Mouse (Mus musculus): ENCODE data around the gene Gdpd3.

The Gdpd3 gene

GRCm38 (mm10) chr7:126791851-126792720 is 26.0 kb downstream of the Gdpd3 start, which contains the start of gene Ppp4c:
Gene Ppp4c, minus strand, starts transcription at chr7:126792496.
- peak; percentile 98 for DNase-seq

- DNase-seq, result no peak
These were observed 26.7 kb downstream of the Gdpd3 start for GRCm38 (mm10) chr7:126792721-126793443.

- no peak for DNase-seq
These were observed 27.5 kb downstream of the Gdpd3 start for GRCm38 (mm10) chr7:126793456-126794270.

- DNase-seq, result peak; percentile 19
These were observed 28.1 kb downstream of the Gdpd3 start for GRCm38 (mm10) chr7:126794271-126794605.

GRCm38 (mm10) chr7:126795387-126796317 is 29.5 kb downstream of the Gdpd3 start:
- no peak for DNase-seq

GRCm38 (mm10) chr7:126796350-126796932 is 30.3 kb downstream of the Gdpd3 start:
- DNase-seq, result peak; percentile 54

- DNase-seq, result no peak
These were observed 31.4 kb downstream of the Gdpd3 start, which contains the start of gene Fam57b for GRCm38 (mm10) chr7:126797411-126798126. Gene Fam57b, plus strand, starts transcription at chr7:126797668.

GRCm38 (mm10) chr7:126798127-126799049 is 32.3 kb downstream of the Gdpd3 start:
- peak; percentile 66 for DNase-seq

- DNase-seq, result peak; percentile 98
These were observed 32.9 kb downstream of the Gdpd3 start for GRCm38 (mm10) chr7:126799050-126799467.

GRCm38 (mm10) chr7:126799468-126800268 is 33.5 kb downstream of the Gdpd3 start:
- DNase-seq, result peak; percentile 49

- DNase-seq, result no peak
These were observed 34.3 kb downstream of the Gdpd3 start for GRCm38 (mm10) chr7:126800269-126801056.

GRCm38 (mm10) chr7:126801057-126801422 is 34.9 kb downstream of the Gdpd3 start:
- DNase-seq, result no peak

- no peak for DNase-seq
These were observed 36.2 kb downstream of the Gdpd3 start for GRCm38 (mm10) chr7:126802134-126802889.

GRCm38 (mm10) chr7:126803181-126803580 is 37.0 kb downstream of the Gdpd3 start:
- DNase-seq, result no peak

GRCm38 (mm10) chr7:126803751-126804150 is 37.6 kb downstream of the Gdpd3 start:
- DNase-seq, result no peak

- DNase-seq, result no peak
These were observed 40.8 kb downstream of the Gdpd3 start for GRCm38 (mm10) chr7:126806956-126807355.

GRCm38 (mm10) chr7:126807405-126807804 is 41.3 kb downstream of the Gdpd3 start:
- no peak for DNase-seq

All from thymus, postnatal 14 days (tissue).